Mouse (Mus musculus) thymus, adult 18-20 months (tissue): ENCODE data around the gene Zfp111.
A peak's percentile ranks its signal among the peaks of the same experiment; 100 is the strongest.

Experiments
- DNase-seq, 2 experiments: peaks; one replicate each; pipeline ENCODE4 v3.0.0; 2022; ENCODE audit warnings: mixed read lengths in 2 of 2

Zfp111 gene

DNA sequence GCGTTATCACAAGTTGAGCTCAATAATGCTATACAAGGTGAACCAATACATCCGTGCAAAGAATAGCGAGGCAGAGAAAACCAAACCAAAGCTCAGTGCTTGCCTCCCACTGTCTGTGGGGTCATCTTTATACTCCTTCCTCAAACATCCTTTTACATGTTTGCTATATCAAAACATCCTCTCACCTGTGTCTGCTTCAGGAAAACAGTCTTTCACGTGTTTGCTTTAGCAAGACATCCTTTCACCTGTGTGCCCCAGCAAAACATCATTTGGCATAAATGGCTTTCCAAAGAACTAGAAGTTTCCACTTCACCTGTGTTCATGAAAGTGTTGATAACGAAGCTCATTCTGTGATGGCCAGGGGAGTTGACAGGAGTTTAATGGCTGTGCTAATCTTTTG, at the start of gene Zfp111:
TSS of gene Zfp111 (minus strand) at position 101 of the 400 bp plus-strand sequence.
- DNase-seq: no peak

DNA sequence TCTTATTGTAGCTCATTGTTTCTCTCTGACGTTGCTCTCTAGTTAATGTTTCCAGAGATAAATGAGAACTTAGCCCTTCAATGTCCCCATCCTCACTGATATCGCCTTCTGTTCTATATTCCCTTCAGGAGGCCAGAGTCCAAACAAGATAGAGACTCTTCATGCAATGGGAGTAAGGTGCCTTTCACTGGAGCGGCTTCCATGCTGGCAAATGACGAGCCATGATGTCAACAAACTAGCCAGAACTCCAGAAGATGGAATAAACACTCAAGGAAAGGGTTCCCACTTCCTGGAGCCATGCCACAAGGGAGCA, 48.7 kb upstream of the Zfp111 start:
- DNase-seq: no peak

DNA sequence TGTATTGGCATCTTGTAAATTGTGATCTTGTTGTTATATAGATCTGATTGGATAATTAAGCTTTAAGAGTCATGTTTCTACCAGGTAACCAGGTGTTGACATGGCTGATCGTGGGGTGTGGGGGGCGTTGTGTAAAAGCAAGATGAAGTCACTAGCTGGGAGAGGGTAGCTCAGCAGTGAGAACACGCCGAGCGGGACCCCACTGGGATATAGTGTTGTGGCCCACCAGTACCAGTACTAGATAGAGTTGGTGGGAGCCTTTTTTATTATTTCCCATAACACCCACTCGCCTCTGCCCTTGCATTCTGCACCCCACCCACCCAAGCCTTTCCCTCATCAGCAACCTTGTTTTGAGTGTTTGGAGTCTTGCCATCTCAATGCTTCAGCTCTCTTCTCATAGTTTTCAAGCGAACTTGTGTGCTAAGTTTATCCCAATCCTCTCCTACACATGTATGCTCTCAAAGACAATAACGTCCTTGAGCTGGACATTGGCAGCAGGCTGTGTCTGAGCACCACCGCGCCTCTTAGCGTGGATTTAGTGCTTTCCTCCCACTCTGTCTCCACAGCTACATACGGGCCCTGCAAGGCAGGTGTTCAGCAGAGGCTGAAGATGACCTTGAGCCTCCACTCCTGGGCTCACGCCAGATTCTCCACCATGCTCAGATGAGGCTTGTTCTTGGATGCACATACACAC, 48.2 kb upstream of the Zfp111 start:
- no peak for DNase-seq

DNA sequence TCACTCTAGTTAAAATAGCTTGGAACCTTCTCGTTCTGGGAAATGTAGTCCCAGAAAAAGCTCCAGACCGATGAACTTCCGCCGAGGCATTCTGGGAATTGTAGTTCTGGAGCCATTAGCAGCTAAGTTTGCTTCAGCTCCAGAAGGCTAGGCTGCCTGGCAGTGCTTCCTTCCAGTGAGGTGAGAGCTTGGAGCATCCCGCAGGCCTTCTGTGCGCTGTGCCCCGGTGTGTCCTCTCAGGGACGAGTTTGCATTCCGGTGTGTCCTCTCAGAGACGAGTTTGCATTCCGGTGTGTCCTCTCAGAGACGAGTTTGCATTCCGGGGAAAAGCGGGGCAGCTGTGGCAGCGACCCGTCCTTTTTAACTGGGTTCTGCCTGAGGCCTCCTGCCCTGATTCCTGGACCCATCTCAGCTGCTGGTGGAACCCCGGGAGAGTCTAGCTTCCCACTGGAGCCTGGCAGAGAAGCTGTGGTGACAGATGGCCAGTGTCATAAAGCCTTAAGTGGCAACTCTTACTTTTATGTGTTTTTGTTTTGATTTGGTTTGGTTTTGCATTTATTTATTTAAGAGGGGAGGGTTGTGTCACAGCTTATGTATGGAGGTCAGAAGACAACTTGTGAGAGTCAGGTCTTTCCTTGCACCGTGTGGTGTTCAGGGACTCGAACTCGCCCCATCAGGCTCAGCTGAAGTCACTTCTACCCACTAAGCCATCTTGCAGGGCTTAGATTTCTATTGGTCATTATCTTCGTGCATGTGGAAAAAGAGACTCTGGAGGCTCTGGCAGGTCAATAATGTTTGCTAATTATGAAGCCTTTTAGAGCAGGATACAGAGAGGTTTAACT, 43.6 kb upstream of the Zfp111 start, which contains the start of gene Zfp108:
TSS of gene Zfp108 (plus strand) at position 162 of the 842 bp plus-strand sequence.
- DNase-seq: peak; percentile 26 to 54

DNA sequence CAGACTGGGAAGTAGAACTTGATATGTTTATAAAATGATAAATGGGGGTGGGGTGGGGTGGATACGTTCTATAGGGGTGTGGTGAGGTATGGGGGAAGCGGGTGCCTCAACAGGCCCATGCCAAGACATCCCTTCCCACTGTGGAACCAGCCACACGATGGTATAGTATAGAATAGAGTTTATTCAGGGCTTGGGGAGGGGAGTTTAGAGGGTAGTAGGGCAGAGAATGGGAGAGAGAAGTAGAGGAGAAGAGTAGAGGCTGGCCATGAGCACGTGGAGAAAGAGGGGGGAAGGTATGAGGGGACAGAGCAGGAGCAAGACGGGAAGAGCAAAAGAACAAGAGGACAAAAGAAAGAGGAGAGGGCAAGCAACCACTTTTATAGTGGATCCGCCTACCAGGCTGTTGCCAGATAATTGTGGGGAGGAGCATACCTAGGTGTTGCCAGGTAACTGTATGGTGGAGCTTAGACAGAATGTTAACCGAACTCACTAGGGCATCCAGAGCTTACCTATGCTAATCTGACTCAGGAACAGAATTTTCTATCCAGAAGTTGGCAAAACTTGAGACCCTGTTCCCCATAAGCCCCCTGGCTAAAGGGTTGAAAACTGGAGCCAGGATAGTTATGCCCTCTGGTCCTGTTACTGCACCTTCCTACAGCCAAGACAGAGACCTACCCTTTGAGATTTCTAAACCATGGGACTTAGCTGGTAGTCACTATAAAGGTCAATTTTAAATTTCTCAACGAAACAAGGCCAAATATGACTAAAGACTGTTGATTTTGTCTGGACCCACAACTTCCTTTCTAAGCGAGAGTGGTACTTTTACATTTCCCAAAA, 42.8 kb upstream of the Zfp111 start:
- no peak for DNase-seq

DNA sequence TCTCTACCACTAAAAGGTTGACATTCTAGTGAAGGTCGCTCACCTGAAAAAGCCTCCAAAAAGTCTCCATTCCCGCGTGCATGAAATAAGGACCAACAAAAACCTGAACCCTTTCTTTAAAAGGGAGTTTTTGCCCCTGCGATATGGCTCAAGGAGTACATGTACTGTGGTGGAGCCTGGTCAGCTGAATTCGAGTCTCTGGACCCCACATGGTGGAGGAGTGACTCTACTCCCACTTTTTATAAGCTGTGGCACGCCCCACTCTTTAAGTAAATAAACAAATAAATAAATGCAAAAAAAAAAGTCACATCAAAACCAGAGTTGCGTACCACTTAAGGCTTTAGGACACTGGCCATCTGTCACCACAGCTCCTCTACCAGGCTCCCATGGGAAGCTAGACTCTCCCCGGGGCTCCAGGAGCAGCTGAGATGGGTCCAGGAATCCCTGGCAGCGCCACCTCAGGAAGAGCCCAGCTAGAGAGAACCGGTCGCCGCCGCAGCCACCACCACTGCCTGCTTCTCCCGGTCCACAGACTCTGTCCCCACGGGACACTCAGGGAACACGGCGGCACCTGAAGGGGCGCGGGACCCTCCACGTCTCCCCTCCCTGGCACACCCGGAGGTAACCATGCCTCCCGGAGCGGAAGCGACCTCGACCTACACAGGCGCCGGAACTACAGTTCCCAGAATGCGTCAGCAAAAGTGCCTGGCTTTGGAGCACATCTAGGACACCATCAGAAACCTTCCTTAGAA, 26.0 kb upstream of the Zfp111 start, which contains the start of gene Zfp109:
TSS of gene Zfp109 (minus strand) at position 521 of the 752 bp plus-strand sequence.
- DNase-seq: peak; percentile 32 to 45

DNA sequence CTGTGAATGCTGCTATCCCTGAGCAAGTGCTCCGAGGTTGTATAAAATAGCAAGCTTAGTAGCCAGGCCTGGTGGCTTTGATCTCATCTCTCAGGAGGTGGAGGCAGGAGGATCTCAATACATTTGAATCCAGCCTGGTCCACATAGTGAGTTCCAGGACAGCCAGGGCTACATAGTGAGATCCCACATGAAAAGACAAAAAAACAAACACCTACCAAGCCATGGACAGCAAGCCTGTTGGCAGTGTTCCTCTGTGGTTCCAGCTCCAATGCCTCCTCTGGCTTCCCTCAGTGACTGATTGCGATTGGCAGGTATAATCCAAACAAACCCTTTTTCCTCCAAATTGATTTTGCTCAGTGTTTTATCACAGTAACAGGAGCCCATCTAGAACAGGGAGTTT, 947 bp downstream of the Zfp111 start:
- no peak for DNase-seq

DNA sequence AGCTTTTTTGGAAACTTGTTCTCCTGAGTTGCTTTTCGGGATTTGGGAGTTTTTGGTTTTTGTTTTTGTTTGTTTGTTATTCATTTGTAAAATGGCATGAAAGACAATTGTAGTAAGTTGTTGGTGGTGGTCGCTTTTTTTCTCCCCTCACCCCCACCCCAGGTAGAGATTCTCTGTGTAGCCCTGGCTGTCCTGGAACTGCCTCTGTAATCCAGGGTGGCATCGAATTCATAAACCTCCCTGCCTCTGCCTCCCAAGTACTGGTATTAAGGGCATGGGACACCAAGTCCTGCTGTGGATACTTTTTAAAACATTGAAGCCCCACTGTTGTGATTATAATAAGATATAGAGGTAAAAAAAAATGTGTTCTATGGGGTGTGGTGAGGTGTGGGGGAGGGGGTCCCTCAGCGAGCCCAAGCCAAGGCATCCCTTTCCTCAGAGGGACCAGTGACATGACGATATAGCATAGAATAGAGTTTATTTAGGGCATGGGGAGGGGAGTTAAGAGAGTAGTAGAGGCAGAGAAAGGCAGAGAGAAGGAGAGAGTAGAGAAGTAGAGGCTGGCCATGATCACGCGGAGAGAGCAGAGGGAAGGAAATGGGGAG, 2.9 kb downstream of the Zfp111 start:
- no peak for DNase-seq

DNA sequence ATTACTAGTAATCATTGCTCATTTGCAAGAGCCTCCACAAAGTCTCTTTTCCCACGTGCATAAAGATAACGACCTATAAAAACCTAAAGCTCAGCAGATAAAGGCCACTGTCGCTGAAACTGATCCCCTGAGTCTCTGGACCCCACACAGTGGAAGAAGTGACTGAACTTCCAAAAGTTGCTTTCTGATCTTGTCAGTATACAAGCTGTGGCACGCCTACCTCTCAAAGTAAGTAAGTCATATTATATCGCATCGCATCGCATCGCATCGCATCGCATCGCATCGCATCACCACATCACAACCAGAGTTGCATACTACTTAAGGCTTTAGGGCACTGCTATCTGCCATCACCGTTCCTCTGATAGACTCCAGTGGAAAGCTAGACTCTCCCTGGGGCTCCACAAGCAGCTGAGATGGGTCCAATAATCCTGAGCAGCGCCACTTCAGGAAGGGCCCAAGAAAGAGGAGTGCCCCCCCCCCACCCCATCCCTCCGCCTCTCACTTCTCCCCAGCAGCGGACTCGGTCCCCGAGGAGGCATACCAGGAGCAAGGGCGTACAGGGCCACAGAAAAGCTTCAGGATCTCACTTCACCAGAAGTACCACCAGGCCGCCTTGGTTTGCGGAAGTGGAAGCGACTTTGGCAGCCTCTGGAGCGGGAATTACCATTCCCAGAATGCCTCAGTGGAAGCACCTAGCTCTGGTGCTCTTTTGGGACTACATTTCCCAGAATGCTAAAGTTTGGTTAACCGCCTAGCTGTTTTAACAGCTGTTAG, 3.6 kb downstream of the Zfp111 start:
- DNase-seq: no peak

DNA sequence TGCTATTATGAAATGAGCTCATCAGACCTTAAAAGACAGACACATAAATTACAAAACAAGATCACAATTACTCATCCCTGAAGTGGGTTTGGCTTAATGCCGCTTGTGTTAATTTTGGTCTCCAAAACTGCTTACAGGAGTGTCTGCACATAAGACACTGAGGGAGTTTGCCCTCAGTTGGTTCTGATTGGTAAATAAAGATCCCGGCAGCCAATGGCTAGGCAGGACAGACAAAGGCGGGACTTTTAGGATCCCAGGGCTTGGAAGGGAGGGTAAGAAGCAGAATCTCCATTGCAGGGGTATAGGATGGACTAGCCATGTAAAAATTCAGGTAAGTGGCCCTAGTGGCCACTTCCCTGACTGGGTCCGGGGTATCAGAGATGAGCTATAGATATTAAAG, 14.3 kb downstream of the Zfp111 start:
- DNase-seq: no peak

DNA sequence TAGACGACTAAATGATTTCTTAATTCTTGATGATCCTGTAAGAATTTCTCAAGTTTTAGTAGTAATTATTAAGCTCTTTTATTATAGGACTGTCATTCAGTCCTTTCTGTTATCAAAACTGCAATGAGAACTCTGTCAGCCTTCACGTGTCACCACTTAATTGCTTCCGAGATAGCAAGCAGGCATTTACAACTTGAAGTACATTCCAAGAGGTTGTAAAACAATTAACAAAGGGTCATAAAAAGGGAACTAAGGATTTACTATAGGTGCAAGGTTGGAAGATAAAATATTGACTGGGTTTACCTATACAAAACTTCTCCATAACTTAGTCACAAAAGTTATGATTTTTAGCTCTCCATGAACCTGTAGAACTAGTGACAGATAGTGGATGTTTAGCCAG, 18.1 kb downstream of the Zfp111 start:
- no peak for DNase-seq

DNA sequence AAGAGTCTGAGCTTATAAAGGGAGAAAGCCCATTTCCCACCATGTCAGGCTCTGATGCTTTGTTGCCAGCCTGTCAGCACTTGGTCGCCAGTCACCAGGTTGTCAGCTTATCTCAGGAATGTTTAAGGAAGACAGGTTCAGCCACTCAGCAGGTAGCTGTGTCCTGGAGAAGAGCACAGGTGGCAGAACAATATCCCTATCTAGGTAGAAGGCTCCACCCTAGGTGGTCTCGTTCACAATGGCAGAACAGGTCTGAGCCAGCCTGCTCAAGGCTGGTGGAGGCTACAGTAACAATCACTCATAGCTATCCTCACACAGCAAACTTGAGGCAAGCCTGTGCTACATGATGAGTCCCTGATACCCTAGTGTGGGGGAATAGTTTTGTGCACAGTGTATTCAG, 19.9 kb downstream of the Zfp111 start:
- no peak for DNase-seq

DNA sequence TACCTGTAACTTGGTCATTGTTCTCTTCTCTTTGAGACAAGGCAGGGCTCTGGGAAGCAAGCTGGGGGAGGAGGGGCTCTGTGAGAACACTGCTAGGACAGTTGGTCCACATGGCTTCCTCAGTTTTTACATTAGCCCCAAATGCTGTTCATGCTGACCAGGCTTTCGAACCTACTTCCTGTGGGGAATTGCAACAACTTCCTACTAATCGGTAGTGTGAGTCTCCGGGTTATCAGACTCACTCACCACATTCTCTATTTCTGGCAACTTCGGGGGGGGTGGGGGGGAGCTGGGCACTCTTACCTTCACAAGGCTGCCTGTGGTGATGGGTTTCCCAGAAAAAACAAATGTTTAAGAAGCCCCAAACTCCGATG, 21.7 kb downstream of the Zfp111 start:
- no peak for DNase-seq

DNA sequence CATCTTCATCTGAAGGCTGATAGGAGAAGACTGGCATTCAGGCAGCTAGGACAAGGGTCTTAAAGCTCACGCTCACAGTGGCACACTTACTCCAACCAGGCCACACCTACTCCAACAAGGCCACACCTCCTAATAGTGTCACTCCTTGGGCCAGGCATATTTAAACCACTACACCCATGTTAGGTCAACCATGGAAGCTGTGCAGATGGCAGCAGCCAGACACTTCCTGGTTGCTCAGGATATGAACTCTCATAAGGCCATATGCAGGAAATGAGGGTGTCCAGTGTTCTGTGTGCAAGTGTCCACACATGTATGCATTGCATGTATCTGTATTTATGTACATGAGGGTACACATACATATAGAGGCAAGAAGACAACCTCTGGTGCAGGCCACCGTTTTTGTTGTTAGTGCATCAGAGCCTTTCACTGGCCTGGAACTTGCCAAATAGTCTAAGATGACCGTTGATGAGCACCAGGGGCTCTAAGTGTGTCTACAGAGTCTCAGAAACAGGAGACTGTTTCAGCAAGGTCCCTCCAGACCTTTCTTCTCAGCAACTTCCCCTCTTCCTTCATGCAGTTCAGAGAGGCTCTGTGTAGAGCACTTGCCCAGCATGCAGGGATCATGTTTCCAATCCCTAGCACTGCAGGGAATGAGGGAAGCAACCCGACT, 22.2 kb downstream of the Zfp111 start:
- no peak for DNase-seq

DNA sequence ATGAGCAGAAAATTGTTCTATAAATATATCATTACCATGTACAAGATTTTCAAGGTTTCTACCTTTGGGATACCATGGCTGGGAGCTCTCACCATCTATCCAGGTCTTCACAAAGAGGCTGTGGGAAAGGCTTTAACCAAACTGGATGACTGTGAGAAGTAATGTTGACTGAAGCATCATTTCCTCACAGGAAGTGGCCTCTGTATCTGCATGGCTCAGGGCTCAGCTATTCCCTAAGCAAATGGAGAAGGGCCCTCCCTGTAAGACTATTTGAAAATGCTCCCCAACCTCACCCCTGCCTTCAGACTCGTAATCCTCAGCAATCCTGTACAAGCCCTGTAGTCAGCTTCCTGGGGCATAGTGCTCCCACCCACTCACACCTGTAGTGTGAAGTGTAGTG, 23.6 kb downstream of the Zfp111 start:
- DNase-seq: no peak

DNA sequence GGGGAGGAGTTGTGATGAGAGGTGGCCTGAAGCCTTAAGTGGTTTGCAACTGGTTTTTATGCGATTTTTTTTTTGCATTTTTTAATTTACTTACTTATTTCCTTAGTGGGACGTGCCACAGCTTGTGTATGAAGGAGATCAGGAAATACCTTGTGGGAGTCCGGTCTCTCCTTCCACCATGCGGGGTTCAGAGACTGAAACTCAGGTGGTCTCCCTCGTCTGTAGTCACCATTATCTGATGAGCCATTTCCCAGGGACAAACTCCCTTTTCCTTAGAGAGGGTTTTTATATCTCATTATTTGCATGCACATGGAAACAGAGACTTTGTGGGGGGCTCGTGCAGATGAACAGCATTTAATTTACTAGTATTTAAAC, 35.9 kb downstream of the Zfp111 start:
- DNase-seq: no peak

DNA sequence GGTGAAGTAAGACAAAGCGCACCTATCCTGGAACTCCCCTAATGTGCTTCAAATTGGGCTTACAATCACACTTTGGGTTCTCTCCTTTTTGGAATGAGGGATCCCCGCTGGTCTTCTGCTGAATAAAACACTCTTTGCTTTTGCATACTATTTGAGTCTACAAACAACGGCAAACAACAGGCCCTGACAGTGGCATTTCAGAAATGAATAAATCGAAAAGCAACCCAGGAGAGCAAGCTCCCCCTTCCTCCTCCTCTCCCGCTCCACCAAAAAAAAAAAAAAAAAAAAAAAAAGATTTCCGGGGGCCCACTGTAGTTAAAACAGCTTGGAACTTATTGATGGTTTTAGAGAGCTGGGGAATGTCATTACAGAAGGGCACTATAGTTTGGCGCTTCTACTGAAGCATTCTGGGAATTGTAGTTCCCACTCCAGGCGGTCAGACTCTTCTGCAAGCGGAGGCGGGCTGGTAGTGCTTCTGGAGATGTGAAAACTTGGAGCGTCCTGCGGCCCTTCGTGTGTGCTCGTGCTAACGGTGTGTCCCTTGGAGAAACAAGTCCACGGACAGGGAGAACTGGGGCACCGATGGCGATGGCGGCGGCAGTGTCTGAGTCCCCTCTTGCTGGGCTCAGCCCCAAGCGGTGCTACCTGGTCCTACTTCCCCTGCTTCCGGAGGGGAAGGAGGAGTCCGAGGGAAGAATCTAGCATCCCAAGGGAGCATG, 36.5 kb downstream of the Zfp111 start, which contains the start of gene Zfp114:
TSS of gene Zfp114 (plus strand) at position 443 of the 719 bp plus-strand sequence.
- DNase-seq: peak in 1 of 2 experiments; percentile 24

DNA sequence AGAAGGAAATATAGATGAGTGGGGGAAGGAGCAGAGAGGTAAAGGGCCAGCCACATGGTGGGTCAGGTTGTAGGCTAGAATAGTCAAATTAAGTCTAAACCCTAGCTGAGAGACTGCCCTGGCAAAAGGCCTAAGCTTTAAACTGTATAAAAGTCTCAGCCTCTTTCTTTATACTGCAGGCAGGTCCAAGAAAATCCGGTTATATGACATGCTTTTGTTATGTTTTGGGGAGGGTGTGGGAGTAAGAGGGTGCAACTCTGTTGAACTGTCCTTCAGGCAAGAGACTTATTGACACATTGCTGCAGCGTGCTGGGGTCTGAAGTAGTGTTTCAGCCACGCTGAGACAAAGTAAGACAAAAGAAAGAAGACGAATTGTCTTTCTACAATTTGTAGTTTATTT, 39.1 kb downstream of the Zfp111 start:
- DNase-seq: no peak

DNA sequence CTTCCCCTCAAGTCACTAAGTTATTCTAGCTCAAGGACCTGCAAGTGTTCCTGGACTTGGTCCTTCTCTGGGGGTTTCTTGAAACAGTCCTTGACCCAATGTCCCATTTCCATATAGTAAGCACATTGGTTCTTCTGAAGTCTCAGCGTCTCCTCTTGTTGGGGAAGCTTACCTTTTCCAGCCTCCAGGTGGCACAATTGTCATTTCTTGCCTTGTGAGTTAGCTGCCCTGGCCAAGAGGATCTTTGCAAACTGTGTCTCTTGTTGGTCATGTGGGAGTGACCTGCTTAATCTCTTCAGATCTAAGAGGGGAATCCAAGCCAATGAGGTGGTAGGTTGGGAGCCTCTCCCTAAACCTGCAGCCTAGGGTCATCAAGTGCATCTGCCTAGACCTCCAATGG, 58.0 kb downstream of the Zfp111 start:
- DNase-seq: no peak
